Mouse (Mus musculus) myocyte (in vitro differentiated cells): ENCODE measurements around the gene Hoxc12. TPM values are rescaled to one million over a fixed set of nuclear protein-coding genes. Genes with fewer than 3 reads are reported as not detected.

Experiments
- H3K27me3 ChIP-seq: one replicate; pipeline ENCODE4 v1.6.1; 2011; ENCODE audit not compliant: control insufficient read depth, insufficient read depth, insufficient read length
- H3K36me3 ChIP-seq: one replicate; pipeline ENCODE4 v1.6.1; 2011; ENCODE audit not compliant: control insufficient read depth, insufficient read depth
- H3K4me2 ChIP-seq: one replicate; pipeline ENCODE4 v1.6.1; 2011; ENCODE audit warnings: low read depth, control low read depth
- H3K4me3 ChIP-seq: one replicate; pipeline ENCODE4 v1.5.1; 2011; ENCODE audit warnings: mild to moderate bottlenecking, control low read depth, moderate library complexity
- H3K79me2 ChIP-seq: one replicate; pipeline ENCODE4 v1.6.1; 2011; ENCODE audit not compliant: control insufficient read depth, insufficient read depth
- H3ac ChIP-seq: one replicate; pipeline ENCODE4 v1.6.1; 2011; ENCODE audit not compliant: control insufficient read depth, insufficient read length
- CEBPB ChIP-seq: IDR thresholded peaks from 2 replicates; pipeline ENCODE4 v1.6.1; 2011; ENCODE audit warnings: mild to moderate bottlenecking, moderate library complexity; ENCODE audit not compliant: poor library complexity, insufficient read depth, severe bottlenecking
- E2F4 ChIP-seq: IDR thresholded peaks from one replicate; pipeline ENCODE4 v1.6.1; 2011; ENCODE audit warnings: mild to moderate bottlenecking, control low read depth, moderate library complexity; ENCODE audit not compliant: insufficient read depth
- MAX ChIP-seq: IDR thresholded peaks from one replicate; pipeline ENCODE4 v1.6.1; 2011; ENCODE audit warnings: low read depth, mild to moderate bottlenecking, control low read depth
- MYOD1 ChIP-seq, 3 experiments: IDR thresholded peaks; one replicate each; pipeline ENCODE4 v1.6.1; 2011; ENCODE audit warnings: control low read depth in 2 of 3, low read depth in 2 of 3, mild to moderate bottlenecking in 2 of 3, moderate library complexity in 1 of 3; ENCODE audit not compliant: insufficient read length in 2 of 3, control insufficient read depth in 1 of 3
- MYOG ChIP-seq, 3 experiments: IDR thresholded peaks; one replicate each; pipeline ENCODE4 v1.6.1; 2011; ENCODE audit warnings: control low read depth in 2 of 3, low read depth in 2 of 3, mild to moderate bottlenecking in 2 of 3; ENCODE audit not compliant: insufficient read length in 2 of 3, control insufficient read depth in 1 of 3, insufficient read depth in 1 of 3
- POLR2A ChIP-seq: IDR thresholded peaks from one replicate; pipeline ENCODE4 v1.6.1; 2011; ENCODE audit warnings: low read depth, mild to moderate bottlenecking, control low read depth, moderate library complexity; ENCODE audit not compliant: insufficient read length
- POLR2AphosphoS2 ChIP-seq: IDR thresholded peaks from one replicate; pipeline ENCODE4 v1.6.1; 2011; ENCODE audit warnings: low read depth, control low read depth; ENCODE audit not compliant: insufficient read length
- REST ChIP-seq: IDR thresholded peaks from one replicate; pipeline ENCODE4 v1.6.1; 2011; ENCODE audit warnings: mild to moderate bottlenecking, control low read depth, moderate library complexity; ENCODE audit not compliant: insufficient read depth, insufficient read length
- SRF ChIP-seq: IDR thresholded peaks from one replicate; pipeline ENCODE4 v1.6.1; 2011; ENCODE audit warnings: low read depth; ENCODE audit not compliant: control insufficient read depth, insufficient read length
- TCF12 ChIP-seq: IDR thresholded peaks from one replicate; pipeline ENCODE4 v1.6.1; 2011; ENCODE audit warnings: mild to moderate bottlenecking, control low read depth; ENCODE audit not compliant: poor library complexity, insufficient read depth, severe bottlenecking
- TCF3 ChIP-seq: IDR thresholded peaks from one replicate; pipeline ENCODE4 v1.6.1; 2011; ENCODE audit warnings: low read depth, control low read depth; ENCODE audit not compliant: insufficient read length
- USF1 ChIP-seq: IDR thresholded peaks from one replicate; pipeline ENCODE4 v1.6.1; 2011; ENCODE audit warnings: low read depth, mild to moderate bottlenecking, control low read depth, moderate library complexity
- polyA plus RNA-seq: library from polyadenylated mRNA; unstranded; fragments of >200 nt; fragmentation: generic; extraction: Trizol; gene quantifications from one replicate; pipeline ENCODE4 v1.2.1, GENCODE M21; 2012; ENCODE audit warnings: missing spikeins

The Hoxc12 gene
- 5.6 TPM for polyA plus RNA-seq

DNA sequence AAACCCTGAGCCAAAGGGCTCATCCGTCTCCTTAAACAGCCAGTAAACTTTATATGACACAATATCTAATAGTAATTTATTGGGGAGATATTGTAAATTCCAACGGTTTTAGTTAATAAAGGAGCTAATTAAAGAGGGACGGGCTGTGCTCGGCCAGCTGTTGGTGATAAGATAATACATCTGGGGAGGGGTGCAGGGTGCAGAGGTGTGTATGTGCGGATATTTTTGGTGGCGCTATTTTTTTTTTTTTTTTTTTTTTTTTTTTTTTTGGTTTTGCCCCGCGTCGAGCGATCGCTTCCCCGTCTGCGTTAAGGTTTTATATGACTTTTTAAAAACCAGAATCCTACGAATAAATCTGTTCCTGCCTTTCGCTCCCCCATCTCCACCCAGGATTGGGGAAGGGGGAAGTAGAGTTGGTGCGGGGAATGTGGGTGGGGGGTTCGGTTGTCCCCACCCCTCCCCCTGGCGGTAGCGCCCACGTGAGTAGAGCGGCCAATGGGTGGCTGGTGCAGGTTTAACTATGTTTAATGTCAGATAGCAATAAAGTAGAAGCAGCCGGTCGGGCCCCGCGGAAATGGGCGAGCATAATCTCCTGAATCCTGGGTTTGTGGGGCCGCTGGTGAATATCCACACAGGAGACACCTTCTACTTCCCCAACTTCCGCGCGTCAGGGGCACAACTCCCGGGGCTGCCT is at the start of gene Hoxc12:
Hoxc12 (plus strand) TSS at position 479 of the 694 bp plus-strand sequence.
- Histone ChIP-seq H3K4me2 (peak within 1 kb of the TSS; percentile 72), H3K4me3 (peak within 1 kb of the TSS; percentile 31), H3K27me3 (no peaks in the 10 kb centered on the region), H3K36me3 (no peaks in the 10 kb centered on the region), H3K79me2 (no peaks in the 10 kb centered on the region), H3ac (peak within 1 kb of the TSS; percentile 18)
- TF ChIP-seq USF1 (peak; percentile 80), SRF (no peak)

DNA sequence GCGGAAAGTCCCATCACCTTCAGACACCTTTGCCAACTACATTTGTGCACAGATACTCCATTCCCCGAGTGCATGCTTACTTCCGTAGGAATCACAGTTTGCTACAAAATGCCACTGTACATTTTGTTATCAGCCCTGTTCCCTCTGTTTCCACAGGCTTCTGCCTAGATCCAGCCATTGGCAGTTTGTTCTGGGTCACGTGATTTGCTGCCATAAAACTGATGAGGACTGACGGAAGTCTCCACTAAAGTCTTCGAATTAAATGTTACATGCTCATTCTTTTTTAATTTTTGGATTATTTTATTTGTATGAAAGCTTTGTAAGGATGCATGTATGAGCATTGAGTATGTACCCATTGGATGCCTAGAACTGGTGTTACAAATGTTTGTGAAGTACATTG is 41.4 kb upstream of the Hoxc12 start:
- Histone ChIP-seq H3K4me3 (no peak overlapping the region), H3K79me2 (no peaks in the 10 kb centered on the region), H3ac (no peak overlapping the region), H3K27me3 (peaks cover 17% of the 10 kb centered on the region), H3K4me2 (no peak overlapping the region), H3K36me3 (no peaks in the 10 kb centered on the region)
- no peak for TF ChIP-seq SRF

DNA sequence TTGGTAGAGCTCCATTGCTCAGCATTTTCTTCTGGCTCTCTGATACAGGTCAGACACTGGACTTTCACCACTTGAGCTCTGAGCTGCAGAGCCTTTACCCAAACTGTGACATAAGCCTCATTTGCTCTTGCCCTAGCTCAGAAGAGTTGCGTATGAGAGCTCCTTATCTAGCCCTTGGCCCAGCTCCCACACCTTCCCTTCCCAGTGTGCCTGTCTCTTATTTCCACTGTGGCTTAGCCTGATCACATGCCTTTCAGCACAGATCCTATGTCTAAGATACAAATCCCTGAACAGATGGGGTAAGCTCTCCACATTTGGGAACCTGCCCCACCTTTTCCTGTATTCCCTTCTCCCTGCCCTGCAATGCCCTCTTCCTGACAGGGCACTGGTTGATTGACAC is 31.6 kb upstream of the Hoxc12 start:
- no peaks in the 10 kb centered on the region for H3K36me3 ChIP-seq
- H3K4me2 ChIP-seq = peak overlapping the region; percentile 30
- no peak overlapping the region for H3K4me3 ChIP-seq
- no peak overlapping the region for H3ac ChIP-seq
- H3K79me2 ChIP-seq = no peaks in the 10 kb centered on the region
- peaks cover 53% of the 10 kb centered on the region for H3K27me3 ChIP-seq
- no peak for TF ChIP-seq TCF12
- peak; percentile 66 for TF ChIP-seq SRF
- TF ChIP-seq USF1 = peak; percentile 24
- peak in 1 of 3 experiments; percentile 24 for TF ChIP-seq MYOD1 (IDR thresholded peaks at IDR 0.05; ENCODE audit: control insufficient read depth in 1 of 3, insufficient read length in 2 of 3, low read depth in 2 of 3)

- H3K36me3 ChIP-seq = no peaks in the 10 kb centered on the region
- TF ChIP-seq MYOG (IDR thresholded peaks at IDR 0.05; ENCODE audit: control insufficient read depth in 1 of 3, insufficient read depth in 1 of 3, insufficient read length in 2 of 3, low read depth in 2 of 3) (no peak), E2F4 (no peak), REST (no peak), POLR2AphosphoS2 (no peak), POLR2A (no peak), MAX (no peak), TCF12 (no peak), MYOD1 (IDR thresholded peaks at IDR 0.05; ENCODE audit: control insufficient read depth in 1 of 3, insufficient read length in 2 of 3, low read depth in 2 of 3) (no peak), TCF3 (no peak), SRF (no peak)
- H3K79me2 ChIP-seq = no peaks in the 10 kb centered on the region
- no peak overlapping the region for H3ac ChIP-seq
- peaks cover 55% of the 10 kb centered on the region for H3K27me3 ChIP-seq
- H3K4me3 ChIP-seq = no peak overlapping the region
- no peak overlapping the region for H3K4me2 ChIP-seq
These were observed 27.0 kb upstream of the Hoxc12 start for GRCm38 (mm10) chr15:102909536-102909935.

GRCm38 (mm10) chr15:102910038-102910437 is 26.5 kb upstream of the Hoxc12 start:
- no peaks in the 10 kb centered on the region for H3K36me3 ChIP-seq
- H3K4me2 ChIP-seq = no peak overlapping the region
- no peaks in the 10 kb centered on the region for H3K79me2 ChIP-seq
- TF ChIP-seq SRF (no peak), CEBPB (no peak), REST (no peak), USF1 (no peak), TCF12 (no peak), E2F4 (no peak), MAX (no peak), MYOD1 (IDR thresholded peaks at IDR 0.05; ENCODE audit: control insufficient read depth in 1 of 3, insufficient read length in 2 of 3, low read depth in 2 of 3) (no peak), POLR2AphosphoS2 (no peak), POLR2A (no peak), MYOG (IDR thresholded peaks at IDR 0.05; ENCODE audit: control insufficient read depth in 1 of 3, insufficient read depth in 1 of 3, insufficient read length in 2 of 3, low read depth in 2 of 3) (no peak), TCF3 (no peak)
- no peak overlapping the region for H3ac ChIP-seq
- no peak overlapping the region for H3K4me3 ChIP-seq
- peaks cover 55% of the 10 kb centered on the region for H3K27me3 ChIP-seq
